ENCODE assay signal across 24 mouse cellular contexts in the genomic region with DNA sequence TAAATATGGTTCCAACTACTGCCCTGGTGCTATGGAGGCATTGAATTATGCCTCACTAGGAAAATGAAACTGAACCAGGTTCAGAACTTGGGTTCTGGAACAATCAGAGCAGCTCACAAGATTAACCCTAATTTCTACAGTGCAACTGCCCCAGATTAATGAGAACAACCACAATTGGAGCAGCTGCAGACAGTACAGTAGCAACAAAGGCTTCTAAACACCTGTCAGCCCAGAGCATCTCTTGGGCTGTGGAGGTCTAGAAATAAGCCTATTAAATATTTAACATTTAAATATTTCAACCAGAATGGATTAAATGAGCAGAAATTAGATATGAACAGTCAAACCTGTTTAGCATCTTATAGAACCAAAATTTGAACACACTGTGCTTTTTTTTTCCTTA.
"Had no signal": no experiment of that assay in that cellular context is flagged by ENCODE, and none has a peak within 500 bp of the region (broad histone marks: within the 10 kb centered on the region; RNA-seq: fewer than 3 reads in every experiment).

No protein-coding gene starts in this region.

- H3K4me2 ChIP-seq: intestine, embryonic 15.5 days; kidney, embryonic 15.5 days; limb, embryonic 12.5 days; limb, embryonic 15.5 days; liver, embryonic 11.5 days; liver, embryonic 15.5 days; lung, embryonic 15.5 days; neural tube, embryonic 13.5 days; stomach, embryonic 15.5 days had no signal

- H3K9me3 ChIP-seq: intestine, embryonic 15.5 days; kidney, embryonic 15.5 days; limb, embryonic 15.5 days; liver, embryonic 15.5 days; lung, embryonic 15.5 days; megakaryocyte, embryonic 14.5 days; neural tube, embryonic 13.5 days; stomach, embryonic 15.5 days had no signal

- ATAC-seq: intestine, embryonic 15.5 days had no signal

- H3K9ac ChIP-seq: intestine, embryonic 15.5 days; kidney, embryonic 15.5 days; limb, embryonic 12.5 days; limb, embryonic 15.5 days; liver, embryonic 15.5 days; lung, embryonic 15.5 days; neural tube, embryonic 13.5 days; stomach, embryonic 15.5 days had no signal

- H3K27ac ChIP-seq: intestine, embryonic 15.5 days; kidney, embryonic 15.5 days; left cerebral cortex, adult 2 months; limb, embryonic 12.5 days; limb, embryonic 15.5 days; liver, embryonic 15.5 days; lung, embryonic 15.5 days; neural tube, embryonic 13.5 days; stomach, embryonic 15.5 days had no signal

- H3K36me3 ChIP-seq: intestine, embryonic 15.5 days; kidney, embryonic 15.5 days; limb, embryonic 12.5 days; limb, embryonic 15.5 days; liver, embryonic 15.5 days; lung, embryonic 15.5 days; neural tube, embryonic 13.5 days; stomach, embryonic 15.5 days had no signal

- H3K27me3 ChIP-seq: intestine, embryonic 15.5 days; kidney, embryonic 15.5 days; limb, embryonic 12.5 days; limb, embryonic 15.5 days; liver, embryonic 15.5 days; lung, embryonic 15.5 days; megakaryocyte, embryonic 14.5 days; neural tube, embryonic 13.5 days; stomach, embryonic 15.5 days had no signal

- DNase-seq: kidney, adult 11 months; kidney, adult 8-10 months; kidney, postnatal 10 days; kidney, postnatal 36 days; layer of hippocampus, postnatal 36 days; left cerebral cortex, postnatal 4 days; lung, adult 18-20 months; lung, postnatal 10 days; lung, postnatal 36 days; right cerebral cortex, adult 18-20 months; right cerebral cortex, postnatal 25 days; spleen, adult 18-20 months; thymus, postnatal 36 days had no signal

- H3K4me3 ChIP-seq: intestine, embryonic 15.5 days; kidney, embryonic 15.5 days; left cerebral cortex, adult 2 months; limb, embryonic 12.5 days; limb, embryonic 15.5 days; liver, embryonic 15.5 days; lung, embryonic 15.5 days; megakaryocyte, embryonic 14.5 days; neural tube, embryonic 13.5 days; stomach, embryonic 15.5 days had no signal

- H3K4me1 ChIP-seq: intestine, embryonic 15.5 days; kidney, embryonic 15.5 days; limb, embryonic 15.5 days; liver, embryonic 15.5 days; lung, embryonic 15.5 days; megakaryocyte, embryonic 14.5 days; neural tube, embryonic 13.5 days; stomach, embryonic 15.5 days had no signal
